Mouse (Mus musculus): ENCODE measurements at regions not wholly inside any gene's neighbourhood (a gene's known extent, or its start where the extent isn't known, plus 50 kb on each side); places are given as distances from the start of the nearest gene placed in this dataset.
A peak's percentile ranks its signal among the peaks of the same experiment; 100 is the strongest.

- DNase-seq (ENCODE audit: low read depth, low spot score), result no peak
Measured at GRCm38 (mm10) chr2:137827814-137828374, 428.5 kb upstream of the Btbd3 start.

GRCm38 (mm10) chr2:137821344-137821916, 434.9 kb upstream of the Btbd3 start:
- no peak for DNase-seq (ENCODE audit: low read depth, low spot score)

- no peak for DNase-seq (ENCODE audit: low read depth, low spot score)
Measured at GRCm38 (mm10) chr2:137814945-137815344, 441.4 kb upstream of the Btbd3 start.

GRCm38 (mm10) chr2:137808401-137809230, 447.7 kb upstream of the Btbd3 start:
- no peak for DNase-seq (ENCODE audit: low read depth, low spot score)

GRCm38 (mm10) chr2:137807594-137808295, 448.6 kb upstream of the Btbd3 start:
- no peak for DNase-seq (ENCODE audit: low read depth, low spot score)

- DNase-seq (ENCODE audit: low read depth, low spot score), result peak; percentile 51
Measured at GRCm38 (mm10) chr2:137794841-137795240, 461.5 kb upstream of the Btbd3 start.

GRCm38 (mm10) chr2:137784091-137784490, 472.3 kb upstream of the Btbd3 start:
- no peak for DNase-seq (ENCODE audit: low read depth, low spot score)

- no peak for DNase-seq (ENCODE audit: low read depth, low spot score)
Measured at GRCm38 (mm10) chr2:137777430-137777829, 478.9 kb upstream of the Btbd3 start.

- no peak for DNase-seq (ENCODE audit: low read depth, low spot score)
Measured at GRCm38 (mm10) chr2:137764785-137765184, 491.6 kb upstream of the Btbd3 start.

GRCm38 (mm10) chr2:137759455-137759854, 496.9 kb upstream of the Btbd3 start:
- DNase-seq (ENCODE audit: low read depth, low spot score), result no peak

- DNase-seq (ENCODE audit: low read depth, low spot score), result no peak
Measured at GRCm38 (mm10) chr2:137758389-137758788, 498.0 kb upstream of the Btbd3 start.

- DNase-seq (ENCODE audit: low read depth, low spot score), result no peak
Measured at GRCm38 (mm10) chr2:137757231-137758212, 498.8 kb upstream of the Btbd3 start.

GRCm38 (mm10) chr2:137756220-137756619, 500.1 kb upstream of the Btbd3 start:
- DNase-seq (ENCODE audit: low read depth, low spot score), result no peak

GRCm38 (mm10) chr2:137754481-137754880, 501.9 kb upstream of the Btbd3 start:
- DNase-seq (ENCODE audit: low read depth, low spot score), result no peak

GRCm38 (mm10) chr2:137732410-137732809, 524.0 kb upstream of the Btbd3 start:
- peak; percentile 14 for DNase-seq (ENCODE audit: low read depth, low spot score)

- no peak for DNase-seq (ENCODE audit: low read depth, low spot score)
Measured at GRCm38 (mm10) chr2:137730472-137730931, 525.9 kb upstream of the Btbd3 start.

GRCm38 (mm10) chr2:137729871-137730270, 526.5 kb upstream of the Btbd3 start:
- DNase-seq (ENCODE audit: low read depth, low spot score), result no peak

- peak; percentile 17 for DNase-seq (ENCODE audit: low read depth, low spot score)
Measured at GRCm38 (mm10) chr2:137729207-137729606, 527.2 kb upstream of the Btbd3 start.

- no peak for DNase-seq (ENCODE audit: low read depth, low spot score)
Measured at GRCm38 (mm10) chr2:137723651-137724050, 532.7 kb upstream of the Btbd3 start.

- DNase-seq (ENCODE audit: low read depth, low spot score), result no peak
Measured at GRCm38 (mm10) chr2:137721767-137722424, 534.5 kb upstream of the Btbd3 start.

Measured in ES-CJ7 (cell line).